Mouse (Mus musculus) olfactory bulb, adult 2 months (tissue): ENCODE results near the gene Cd300a.

ENCODE experiments used
- CTCF ChIP-seq: fragments of 200-500 bp; IDR thresholded peaks from 2 replicates; pipeline ENCODE4 v1.5.1; 2012; ENCODE audit warnings: low read depth, mild to moderate bottlenecking, low read length, moderate library complexity; ENCODE audit not compliant: insufficient read depth
- POLR2A ChIP-seq: fragments of 200-500 bp; IDR thresholded peaks from 2 replicates; pipeline ENCODE4 v1.6.1; 2012; ENCODE audit warnings: mild to moderate bottlenecking, low read depth, low read length, moderate library complexity; ENCODE audit not compliant: insufficient read depth

- TF ChIP-seq CTCF (no peak), POLR2A (no peak)
Observed at GRCm38 (mm10) chr11:114863918-114864420, 25.9 kb upstream of the Cd300a start.
